Mouse (Mus musculus): ENCODE measurements around the gene Bpgm. TPM values are rescaled to one million over a fixed set of nuclear protein-coding genes. Genes with fewer than 3 reads are reported as not detected.

Gene Bpgm
- polyA plus RNA-seq (2014; fragmentation: Illumina TruSeq; extraction: RNeasy Lipid Tissue Mini Kit (QIAGEN cat#74804); ENCODE audit: low read depth, low replicate concordance), result 11.5 TPM

GRCm38 (mm10) chr6:34475974-34476794, at the start of gene Bpgm:
TSS of gene Bpgm (plus strand) at chr6:34476207.

Other genes starting within 250 kb of the Bpgm start
- 11.7 TPM for gene Akr1b3, start 158.7 kb upstream of the Bpgm start, polyA plus RNA-seq (2014; fragmentation: Illumina TruSeq; extraction: RNeasy Lipid Tissue Mini Kit (QIAGEN cat#74804); ENCODE audit: low read depth, low replicate concordance)
- gene Akr1b8, start 122.1 kb upstream of the Bpgm start, polyA plus RNA-seq (2014; fragmentation: Illumina TruSeq; extraction: RNeasy Lipid Tissue Mini Kit (QIAGEN cat#74804); ENCODE audit: low read depth, low replicate concordance), result 1.3 TPM
- gene Akr1b10, start 92.0 kb upstream of the Bpgm start, polyA plus RNA-seq (2014; fragmentation: Illumina TruSeq; extraction: RNeasy Lipid Tissue Mini Kit (QIAGEN cat#74804); ENCODE audit: low read depth, low replicate concordance), result 2.5 TPM
- 2.4 TPM for gene Akr1b7, start 63.9 kb upstream of the Bpgm start, polyA plus RNA-seq (2014; fragmentation: Illumina TruSeq; extraction: RNeasy Lipid Tissue Mini Kit (QIAGEN cat#74804); ENCODE audit: low read depth, low replicate concordance)
- 294 TPM for gene Cald1, start 122.3 kb downstream of the Bpgm start, polyA plus RNA-seq (2014; fragmentation: Illumina TruSeq; extraction: RNeasy Lipid Tissue Mini Kit (QIAGEN cat#74804); ENCODE audit: low read depth, low replicate concordance)

Measured in liver, adult 10 weeks (tissue).